Mouse (Mus musculus) A20 (cell line): ENCODE data around the gene Rps6ka1.

Experiments used
- DNase-seq: peaks from one replicate; pipeline ENCODE4 v3.0.0-alpha.2; 2011; ENCODE audit warnings: low read depth, low spot score

The Rps6ka1 gene

GRCm38 (mm10) chr4:133863795-133864379 lies 23.7 kb downstream of the Rps6ka1 start:
- no peak for DNase-seq

GRCm38 (mm10) chr4:133857527-133857926 lies 30.1 kb downstream of the Rps6ka1 start:
- DNase-seq, result peak; percentile 60

- DNase-seq, result no peak
Measured at GRCm38 (mm10) chr4:133854621-133855020, 33.0 kb downstream of the Rps6ka1 start.

GRCm38 (mm10) chr4:133853630-133854029 lies 34.0 kb downstream of the Rps6ka1 start:
- DNase-seq, result no peak

GRCm38 (mm10) chr4:133846625-133847024 lies 41.0 kb downstream of the Rps6ka1 start:
- DNase-seq, result no peak

GRCm38 (mm10) chr4:133845060-133845459 lies 42.5 kb downstream of the Rps6ka1 start:
- no peak for DNase-seq

- DNase-seq, result no peak
Measured at GRCm38 (mm10) chr4:133844209-133844841, 43.3 kb downstream of the Rps6ka1 start.

GRCm38 (mm10) chr4:133842992-133843737 lies 44.4 kb downstream of the Rps6ka1 start:
- peak; percentile 93 for DNase-seq

GRCm38 (mm10) chr4:133841756-133842483 lies 45.7 kb downstream of the Rps6ka1 start:
- peak; percentile 56 for DNase-seq

- peak; percentile 98 for DNase-seq
Measured at GRCm38 (mm10) chr4:133841035-133841434, 46.6 kb downstream of the Rps6ka1 start.

GRCm38 (mm10) chr4:133840501-133840900 lies 47.1 kb downstream of the Rps6ka1 start:
- peak; percentile 84 for DNase-seq

- DNase-seq, result peak; percentile 58
Measured at GRCm38 (mm10) chr4:133839385-133839826, 48.2 kb downstream of the Rps6ka1 start.

- DNase-seq, result peak; percentile 70
Measured at GRCm38 (mm10) chr4:133836575-133836974, 51.0 kb downstream of the Rps6ka1 start.

- no peak for DNase-seq
Measured at GRCm38 (mm10) chr4:133835211-133835610, 52.4 kb downstream of the Rps6ka1 start.

- peak; percentile 51 for DNase-seq
Measured at GRCm38 (mm10) chr4:133832945-133833874, 54.4 kb downstream of the Rps6ka1 start.

GRCm38 (mm10) chr4:133830453-133830852 lies 57.1 kb downstream of the Rps6ka1 start:
- no peak for DNase-seq

GRCm38 (mm10) chr4:133829281-133830070 lies 58.1 kb downstream of the Rps6ka1 start:
- DNase-seq, result peak; percentile 81

GRCm38 (mm10) chr4:133827887-133828794 lies 59.5 kb downstream of the Rps6ka1 start:
- DNase-seq, result peak; percentile 53

GRCm38 (mm10) chr4:133827354-133827753 lies 60.2 kb downstream of the Rps6ka1 start:
- peak; percentile 68 for DNase-seq
